Comparison of ENCODE assay signal across 8 mouse cellular contexts in genomic region chr9:44799102-44799957, GRCm38 (mm10). TPM values are rescaled to one million over a fixed set of nuclear protein-coding genes. Genes with fewer than 3 reads are reported as not detected.
A peak's percentile ranks its signal among the peaks of the same experiment; 100 is the strongest.
DNase-seq lines count a peak whose midpoint lies in the region; ATAC-seq lines count a peak whose summit lies in the region.

Gene Tmem25 (minus strand): TSS chr9:44799307.

- peak; percentile 94 for ATAC-seq in hindbrain, embryonic 11.5 days (ENCODE audit: low FRiP score)
- peak; percentile 95 for ATAC-seq in lung, embryonic 16.5 days (ENCODE audit: low read depth)

- H3K4me2 ChIP-seq in hindbrain, embryonic 11.5 days (replicated peaks; ENCODE audit: low read depth, low read length): peak within 1 kb of the TSS; percentile 93
- peak within 1 kb of the TSS; percentile 93 for H3K4me2 ChIP-seq in lung, embryonic 16.5 days (ENCODE audit: low read depth, low read length)

- H3K9me3 ChIP-seq in hindbrain, embryonic 11.5 days (ENCODE audit: control insufficient read depth, low read length): no peaks in the 10 kb centered on the region
- H3K9me3 ChIP-seq in lung, embryonic 16.5 days (ENCODE audit: control insufficient read depth, low read length): no peaks in the 10 kb centered on the region

- H3K27ac ChIP-seq in hindbrain, embryonic 11.5 days (ENCODE audit: low read depth, low read length): peak within 1 kb of the TSS; percentile 56; the same call in 1 of the 2 replicates
- H3K27ac ChIP-seq in lung, embryonic 16.5 days (ENCODE audit: low read length): peak within 1 kb of the TSS; percentile 33; the same call in 1 of the 2 replicates

- WGBS in hindbrain, embryonic 11.5 days: under 1% methylated on average over 72 of the region's 75 CpGs
- under 1% methylated on average over 75 of the region's 75 CpGs for WGBS in lung, embryonic 16.5 days

- peak within 1 kb of the TSS; percentile 59 for H3K4me3 ChIP-seq in hindbrain, embryonic 11.5 days (ENCODE audit: low read depth, low read length)
- peak within 1 kb of the TSS; percentile 65 for H3K4me3 ChIP-seq in lung, embryonic 16.5 days (ENCODE audit: low read length)

- DNase-seq in Muller cell, postnatal 12 days (ENCODE audit: inconsistent ontology term): peak; percentile 89
- DNase-seq in cerebellum, postnatal 10 days: peak; percentile 96 to 97
- peak; percentile 78 to 91 for DNase-seq in frontal cortex, adult 2 months (ENCODE audit: extremely low spot score in 1 of 2, low spot score in 1 of 2)
- peak; percentile 85 for DNase-seq in hindbrain, embryonic 11.5 days (ENCODE audit: low spot score)
- DNase-seq in layer of hippocampus, adult 9-11 months: peak; percentile 91
- peak; percentile 57 for DNase-seq in ovary, postnatal 10 days (ENCODE audit: low spot score)
- peak; percentile 47 for DNase-seq in thymus, postnatal 0 days (ENCODE audit: low spot score)

- peaks cover 2% of the 10 kb centered on the region; the same call in 1 of the 2 replicates for H3K4me1 ChIP-seq in hindbrain, embryonic 11.5 days (replicated peaks; ENCODE audit: control insufficient read depth, insufficient read depth, low read length)
- peaks cover 6% of the 10 kb centered on the region for H3K4me1 ChIP-seq in lung, embryonic 16.5 days (replicated peaks; ENCODE audit: control insufficient read depth, insufficient read depth, low read length)

- H3K27me3 ChIP-seq in hindbrain, embryonic 11.5 days (ENCODE audit: control insufficient read depth, insufficient read depth, low read length): peaks cover 5% of the 10 kb centered on the region
- peaks cover 17% of the 10 kb centered on the region for H3K27me3 ChIP-seq in lung, embryonic 16.5 days (ENCODE audit: control insufficient read depth, insufficient read depth, low read depth, low read length)

- H3K36me3 ChIP-seq in hindbrain, embryonic 11.5 days (ENCODE audit: control insufficient read depth, insufficient read depth, low read length): no peaks in the 10 kb centered on the region
- H3K36me3 ChIP-seq in lung, embryonic 16.5 days (ENCODE audit: control insufficient read depth, insufficient read depth, low read length): no peaks in the 10 kb centered on the region

- peak within 1 kb of the TSS; percentile 61 for H3K9ac ChIP-seq in hindbrain, embryonic 11.5 days (ENCODE audit: low read depth, low read length)
- H3K9ac ChIP-seq in lung, embryonic 16.5 days (ENCODE audit: low read length): peak within 1 kb of the TSS; percentile 68

RNA-seq across cellular contexts. Expression of gene Tmem25, which starts in this region (rescaled TPM):
- 87.8 and 89.6 TPM in 2 replicates for polyA plus RNA-seq in frontal cortex, adult 2 months (2012; rRNA removed)
- polyA plus RNA-seq in hindbrain, embryonic 11.5 days (2014; fragmentation: Nextera tagmentation; extraction: Ambion mirVana): 2.5 and 3.6 TPM in 2 replicates
- polyA plus RNA-seq in lung, embryonic 16.5 days (2015; fragmentation: Nextera tagmentation; extraction: Ambion mirVana): 0.89 and 1.2 TPM in 2 replicates
- polyA plus RNA-seq in thymus, postnatal 0 days (2015; fragmentation: Nextera tagmentation; extraction: Ambion mirVana): 0.72 and 0.82 TPM in 2 replicates

Comparison
In these comparisons a context has a peak if more than half of its experiments do, and no peak if none do; other contexts are left out.
1. Peak in every context shown above with its lines: DNase-seq, ATAC-seq, H3K4me3 ChIP-seq and H3K27ac ChIP-seq.
2. RNA of gene Tmem25 (polyA plus RNA-seq): 87.8 to 89.6 TPM in frontal cortex, adult 2 months; 2.5 to 3.6 TPM in hindbrain, embryonic 11.5 days, 0.89 to 1.2 TPM in lung, embryonic 16.5 days and 0.72 to 0.82 TPM in thymus, postnatal 0 days; every median in the first group is over 10 times any median in the second.
3. Peak in DNase-seq in thymus, postnatal 0 days; RNA of the gene not detected or under 1 TPM.